In genomic region chrX:50991324-50991723, GRCm38 (mm10) we compare ENCODE assay signal across 21 mouse cellular contexts. TPM values are rescaled to one million over a fixed set of nuclear protein-coding genes. Genes with fewer than 3 reads are reported as not detected.
"Had no signal": no experiment of that assay in that cellular context is flagged by ENCODE, and none has a peak within 500 bp of the region (broad histone marks: within the 10 kb centered on the region; RNA-seq: fewer than 3 reads in every experiment).

No protein-coding gene starts in this region.

- H3K27me3 ChIP-seq: liver, embryonic 13.5 days; liver, embryonic 15.5 days; lung, embryonic 15.5 days; midbrain, embryonic 13.5 days; midbrain, embryonic 15.5 days; neural tube, embryonic 12.5 days; stomach, embryonic 15.5 days had no signal

- ATAC-seq: liver, postnatal 0 days; lung, postnatal 0 days; midbrain, embryonic 13.5 days; midbrain, embryonic 15.5 days had no signal

- H3K27ac ChIP-seq: liver, embryonic 13.5 days; liver, embryonic 15.5 days; lung, embryonic 15.5 days; macrophage; midbrain, embryonic 13.5 days; midbrain, embryonic 15.5 days; neural tube, embryonic 12.5 days had no signal

- DNase-seq: liver, embryonic 13.5 days; liver, postnatal 0 days; lung, adult 2 months; lung, postnatal 14 days; lung, postnatal 36 days; right cerebral cortex, postnatal 14 days; thymus, adult 2 months; thymus, postnatal 25 days; thymus, postnatal 4 days had no signal

- H3K36me3 ChIP-seq: liver, embryonic 13.5 days; liver, embryonic 15.5 days; lung, embryonic 15.5 days; midbrain, embryonic 13.5 days; midbrain, embryonic 15.5 days; neural tube, embryonic 12.5 days; stomach, embryonic 15.5 days had no signal

- H3K4me2 ChIP-seq: liver, embryonic 13.5 days; liver, embryonic 15.5 days; lung, embryonic 15.5 days; midbrain, embryonic 11.5 days; midbrain, embryonic 13.5 days; midbrain, embryonic 15.5 days; neural tube, embryonic 12.5 days; stomach, embryonic 15.5 days had no signal

- H3K9ac ChIP-seq: liver, embryonic 13.5 days; liver, embryonic 15.5 days; liver, postnatal 0 days; lung, embryonic 15.5 days; midbrain, embryonic 13.5 days; midbrain, embryonic 15.5 days; neural tube, embryonic 12.5 days; stomach, embryonic 15.5 days had no signal

- H3K4me1 ChIP-seq: liver, embryonic 13.5 days; liver, embryonic 15.5 days; lung, embryonic 15.5 days; midbrain, embryonic 13.5 days; midbrain, embryonic 15.5 days; neural tube, embryonic 12.5 days; stomach, embryonic 15.5 days had no signal

- H3K9me3 ChIP-seq: liver, embryonic 13.5 days; liver, embryonic 15.5 days; lung, embryonic 15.5 days; megakaryocyte, embryonic 14.5 days; midbrain, embryonic 13.5 days; midbrain, embryonic 15.5 days; neural tube, embryonic 12.5 days; stomach, embryonic 15.5 days had no signal

- H3K4me3 ChIP-seq: liver, embryonic 13.5 days; liver, embryonic 15.5 days; lung, embryonic 15.5 days; megakaryocyte, embryonic 14.5 days; midbrain, embryonic 13.5 days; midbrain, embryonic 15.5 days; neural tube, embryonic 12.5 days; stomach, embryonic 15.5 days had no signal

RNA-seq across cellular contexts. Expression of gene Frmd7, which starts 48.8 kb away (rescaled TPM):
- polyA plus RNA-seq: liver, embryonic 15.5 days; liver, postnatal 0 days; lung, postnatal 0 days; macrophage; midbrain, embryonic 11.5 days; neural tube, embryonic 14.5 days; spleen, adult 2 months; stomach, embryonic 15.5 days had no signal
